Mouse (Mus musculus) heart, adult 2 months (tissue): ENCODE measurements around the gene Larp1b.

Experiments
- CTCF ChIP-seq: fragments of 200-600 bp; IDR thresholded peaks from 2 replicates; pipeline ENCODE4 v1.8.1; 2022; ENCODE audit warnings: antibody characterized with exemption, mild to moderate bottlenecking, moderate library complexity
- EP300 ChIP-seq: fragments of 200-500 bp; IDR thresholded peaks from 2 replicates; pipeline ENCODE4 v1.6.1; 2011; ENCODE audit warnings: low read depth, low read length, control low read depth; ENCODE audit not compliant: insufficient read depth
- POLR2A ChIP-seq: fragments of 200-500 bp; IDR thresholded peaks from 2 replicates; pipeline ENCODE4 v1.6.1; 2011; ENCODE audit warnings: mild to moderate bottlenecking, low read depth, low read length, control low read depth; ENCODE audit not compliant: insufficient read depth

DNA sequence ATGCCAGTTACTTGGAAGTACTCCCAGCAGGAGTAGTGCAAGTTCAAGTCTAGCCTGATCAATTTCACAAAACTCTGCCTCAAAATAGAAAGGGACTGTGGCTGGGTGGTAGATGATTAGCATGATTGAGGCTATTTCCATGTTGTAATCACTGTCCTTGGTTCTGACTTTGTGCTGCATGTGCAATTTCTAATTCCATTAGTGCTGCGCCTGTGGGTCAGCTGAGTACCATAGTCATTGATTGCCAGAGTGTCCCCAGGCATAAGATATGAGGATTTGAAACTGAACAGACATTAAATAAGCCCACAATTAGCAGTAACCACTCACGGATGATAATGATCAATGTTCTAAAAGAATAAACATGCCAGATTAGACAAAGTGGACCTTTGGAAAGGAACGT lies 41.9 kb downstream of the Larp1b start:
- TF ChIP-seq CTCF (no peak), POLR2A (no peak), EP300 (no peak)
